Mouse (Mus musculus) CH12.LX (cell line): ENCODE data around the gene Rbm8a. TPM values are rescaled to one million over a fixed set of nuclear protein-coding genes. Genes with fewer than 3 reads are reported as not detected.

Experiments used
- DNase-seq: peaks from one replicate; pipeline ENCODE4 v3.0.0-alpha.2; 2013; ENCODE audit errors: extremely low read depth
- H3K27ac ChIP-seq: 2 replicates; pipeline ENCODE4 v1.5.1; 2012; ENCODE audit warnings: low read depth, mild to moderate bottlenecking, control low read depth, moderate library complexity; ENCODE audit not compliant: insufficient read depth
- H3K27me3 ChIP-seq: replicated peaks from 2 replicates; pipeline ENCODE3; 2012; ENCODE audit warnings: inconsistent platforms
- H3K36me3 ChIP-seq, 2 experiments: replicated peaks in 1 of 2; 2 replicates each; pipeline versions ENCODE3 to v1.6.1; 2012; ENCODE audit warnings: inconsistent platforms in 1 of 2, low read length in 1 of 2, mild to moderate bottlenecking in 1 of 2, mixed read lengths in 1 of 2, moderate library complexity in 1 of 2; ENCODE audit not compliant: control insufficient read depth in 1 of 2, insufficient read depth in 1 of 2
- H3K4me1 ChIP-seq, 2 experiments: 2 replicates each; pipeline ENCODE4 v1.6.1; 2012; ENCODE audit warnings: inconsistent platforms in 1 of 2, moderate library complexity in 1 of 2; ENCODE audit not compliant: insufficient read depth in 2 of 2, control insufficient read depth in 1 of 2
- H3K4me2 ChIP-seq: 2 replicates; pipeline ENCODE4 v1.6.1; 2012; ENCODE audit warnings: low read depth, mild to moderate bottlenecking, control low read depth; ENCODE audit not compliant: poor library complexity, insufficient read depth, severe bottlenecking
- H3K4me3 ChIP-seq, 3 experiments: fragments of 150-350 bp in 1 of 3; sonication (generic) in 1 of 3; replicated peaks in 1 of 3; 2 replicates each; pipeline versions ENCODE3 to v1.5.1; 2011 to 2012; ENCODE audit warnings: low read depth in 2 of 3, low read length in 2 of 3, mild to moderate bottlenecking in 2 of 3, moderate library complexity in 2 of 3, control low read depth in 1 of 3, improper control_type of control experiment in 1 of 3, inconsistent platforms in 1 of 3, mixed read lengths in 1 of 3; ENCODE audit not compliant: poor library complexity in 1 of 3
- H3K79me2 ChIP-seq: replicated peaks from 2 replicates; pipeline ENCODE4 v1.6.1; 2012; ENCODE audit warnings: mild to moderate bottlenecking, moderate library complexity; ENCODE audit not compliant: control insufficient read depth, poor library complexity, insufficient read depth, severe bottlenecking; ENCODE audit errors: extremely low read depth
- H3K9ac ChIP-seq: 2 replicates; pipeline ENCODE4 v1.6.1; 2012; ENCODE audit warnings: low read depth, mild to moderate bottlenecking, control low read depth, moderate library complexity; ENCODE audit not compliant: insufficient read depth
- H3K9me3 ChIP-seq: replicated peaks from 2 replicates; pipeline ENCODE3; 2012; ENCODE audit warnings: low read length, inconsistent platforms, mixed read lengths
- BHLHE40 ChIP-seq: IDR thresholded peaks from 2 replicates; pipeline ENCODE4 v1.6.1; 2011; ENCODE audit warnings: mild to moderate bottlenecking, low read depth, low read length, improper control_type of control experiment
- CHD1 ChIP-seq: IDR thresholded peaks from 2 replicates; pipeline ENCODE4 v1.6.1; 2012; ENCODE audit warnings: low read depth, low read length, improper control_type of control experiment, inconsistent platforms
- CTCF ChIP-seq, 2 experiments: IDR thresholded peaks in 1 of 2; conservative IDR thresholded peaks in 1 of 2; 2 replicates each; pipeline ENCODE4 v1.5.1; 2011 to 2012; ENCODE audit warnings: low read depth in 2 of 2, low read length in 2 of 2, improper control_type of control experiment in 1 of 2, inconsistent platforms in 1 of 2, mild to moderate bottlenecking in 1 of 2, moderate library complexity in 1 of 2
- E2F4 ChIP-seq: IDR thresholded peaks from 2 replicates; pipeline ENCODE4 v1.6.1; 2011; ENCODE audit warnings: low read depth, low read length, improper control_type of control experiment; ENCODE audit not compliant: insufficient replicate concordance
- ELF1 ChIP-seq: IDR thresholded peaks from 2 replicates; pipeline ENCODE4 v1.6.1; 2014; ENCODE audit warnings: low read depth, mild to moderate bottlenecking, inconsistent platforms, low read length, improper control_type of control experiment
- EP300 ChIP-seq: IDR thresholded peaks from 2 replicates; pipeline ENCODE4 v1.6.1; 2011; ENCODE audit warnings: low read length, improper control_type of control experiment
- ETS1 ChIP-seq: conservative IDR thresholded peaks from 2 replicates; pipeline ENCODE4 v1.6.1; 2012; ENCODE audit warnings: low read depth, mild to moderate bottlenecking, inconsistent platforms, low read length, improper control_type of control experiment, moderate library complexity
- GABPA ChIP-seq: IDR thresholded peaks from 2 replicates; pipeline ENCODE4 v1.6.1; 2012; ENCODE audit warnings: low read depth, low read length, improper control_type of control experiment, inconsistent platforms; ENCODE audit not compliant: insufficient replicate concordance
- IRF4 ChIP-seq: IDR thresholded peaks from 2 replicates; pipeline ENCODE4 v1.6.1; 2014; ENCODE audit warnings: low read depth, mild to moderate bottlenecking, inconsistent platforms, low read length, improper control_type of control experiment
- JUN ChIP-seq: IDR thresholded peaks from 2 replicates; pipeline ENCODE4 v1.6.1; 2011; ENCODE audit warnings: low read depth, mild to moderate bottlenecking, low read length, improper control_type of control experiment, moderate library complexity; ENCODE audit not compliant: insufficient read depth
- MAFK ChIP-seq: IDR thresholded peaks from 2 replicates; pipeline ENCODE4 v1.6.1; 2011; ENCODE audit warnings: low read length, improper control_type of control experiment; ENCODE audit not compliant: insufficient replicate concordance
- MAZ ChIP-seq: IDR thresholded peaks from 2 replicates; pipeline ENCODE4 v1.6.1; 2012; ENCODE audit warnings: low read depth, mild to moderate bottlenecking, inconsistent platforms, low read length, improper control_type of control experiment, moderate library complexity
- MEF2A ChIP-seq: IDR thresholded peaks from 2 replicates; pipeline ENCODE4 v1.6.1; 2014; ENCODE audit warnings: low read depth, mild to moderate bottlenecking, inconsistent platforms, low read length, improper control_type of control experiment, borderline replicate concordance
- NELFE ChIP-seq: IDR thresholded peaks from 2 replicates; pipeline ENCODE4 v1.6.1; 2011; ENCODE audit warnings: low read depth, low read length, improper control_type of control experiment
- NRF1 ChIP-seq: IDR thresholded peaks from 2 replicates; pipeline ENCODE4 v1.6.1; 2014; ENCODE audit warnings: low read depth, mild to moderate bottlenecking, inconsistent platforms, low read length, improper control_type of control experiment, moderate library complexity
- PAX5 ChIP-seq: IDR thresholded peaks from 2 replicates; pipeline ENCODE4 v1.6.1; 2012; ENCODE audit warnings: low read length, inconsistent platforms, mixed read lengths
- POLR2A ChIP-seq: IDR thresholded peaks from 2 replicates; pipeline ENCODE4 v1.6.1; 2011; ENCODE audit warnings: low read depth, mild to moderate bottlenecking, improper control_type of control experiment, low read length
- POLR2AphosphoS2 ChIP-seq: IDR thresholded peaks from 2 replicates; pipeline ENCODE4 v1.6.1; 2011; ENCODE audit warnings: low read depth, low read length, improper control_type of control experiment
- RAD21 ChIP-seq: IDR thresholded peaks from 2 replicates; pipeline ENCODE4 v1.6.1; 2011; ENCODE audit warnings: low read depth, mild to moderate bottlenecking, low read length, improper control_type of control experiment, moderate library complexity
- RCOR1 ChIP-seq: conservative IDR thresholded peaks from 2 replicates; pipeline ENCODE4 v1.6.1; 2012; ENCODE audit warnings: low read depth, mild to moderate bottlenecking, inconsistent platforms, low read length, improper control_type of control experiment
- SMC3 ChIP-seq: IDR thresholded peaks from 2 replicates; pipeline ENCODE4 v1.6.1; 2011; ENCODE audit warnings: low read depth, low read length, improper control_type of control experiment
- TBP ChIP-seq: conservative IDR thresholded peaks from 2 replicates; pipeline ENCODE4 v1.6.1; 2011; ENCODE audit warnings: low read depth, low read length, improper control_type of control experiment
- TCF12 ChIP-seq: IDR thresholded peaks from 2 replicates; pipeline ENCODE4 v1.6.1; 2014; ENCODE audit warnings: low read depth, mild to moderate bottlenecking, inconsistent platforms, low read length, improper control_type of control experiment
- UBTF ChIP-seq: IDR thresholded peaks from 2 replicates; pipeline ENCODE4 v1.6.1; 2012; ENCODE audit warnings: low read depth, mild to moderate bottlenecking, inconsistent platforms, low read length, improper control_type of control experiment, moderate library complexity
- USF1 ChIP-seq: IDR thresholded peaks from 2 replicates; pipeline ENCODE4 v1.6.1; 2014; ENCODE audit warnings: low read depth, mild to moderate bottlenecking, inconsistent platforms, low read length, improper control_type of control experiment
- USF2 ChIP-seq: conservative IDR thresholded peaks from 2 replicates; pipeline ENCODE4 v1.6.1; 2011; ENCODE audit warnings: low read depth, low read length, improper control_type of control experiment
- ZMIZ1 ChIP-seq: IDR thresholded peaks from 2 replicates; pipeline ENCODE4 v1.6.1; 2012; ENCODE audit warnings: low read depth, mild to moderate bottlenecking, inconsistent platforms, low read length, improper control_type of control experiment
- ZNF384 ChIP-seq: IDR thresholded peaks from 2 replicates; pipeline ENCODE4 v1.6.1; 2012; ENCODE audit warnings: low read depth, low read length, improper control_type of control experiment, inconsistent platforms
- dilution Hi-C: fragments of 300-500 bp; cut with MboI; formaldehyde crosslinking; loops from 2 replicates; pipeline ENCODE4 v1.14.3; 2020; ENCODE audit warnings: low sequenced_read_pairs; ENCODE audit not compliant: extremely low pct_unique_long_range_greater_than_20kb, extremely low pct_ligation_motif_present
- in situ Hi-C: fragments of 300-500 bp; cut with MboI; formaldehyde crosslinking; loops from 3 replicates; pipeline ENCODE4 v1.14.3; 2019; ENCODE audit warnings: low sequenced_read_pairs, low pct_ligation_motif_present, low pct_unique_long_range_greater_than_20kb, mixed read lengths
- polyA plus RNA-seq: library from polyadenylated mRNA; unstranded; fragments of >175 nt; gene quantifications from 2 replicates; pipeline ENCODE4 v1.2.1, GENCODE M21; 2012; ENCODE audit warnings: low read depth; ENCODE audit not compliant: insufficient read length
- total RNA-seq, 2 experiments: library from RNA; depleted of rRNA; stranded (reverse); fragments of 300-350 nt in 1 of 2; fragments of >200 nt in 1 of 2; gene quantifications; 2 replicates each; pipeline ENCODE4 v1.2.3; 2012 to 2014

The Rbm8a gene
- total and polyA plus RNA-seq, 3 experiments: 59.7 to 187 (median 80.3) TPM

GRCm38 (mm10) chr3:96668424-96669067 lies 38.8 kb downstream of the Rbm8a start:
- Histone ChIP-seq H3K9ac (no peak overlapping the region), H3K9me3 (no peaks in the 10 kb centered on the region), H3K4me2 (no peak overlapping the region), H3K27me3 (peaks cover 12% of the 10 kb centered on the region), H3K4me1 (peaks cover 10 to 24% of the 10 kb centered on the region in 2 experiments), H3K27ac (no peak overlapping the region), H3K36me3 (no peaks in the 10 kb centered on the region), H3K4me3 (no peak overlapping the region), H3K79me2 (no peaks in the 10 kb centered on the region)
- dilution Hi-C loops: no loop called here
- DNase-seq: no peak
- in situ Hi-C loops: no loop called here
- TF ChIP-seq TBP (no peak), IRF4 (no peak), ZMIZ1 (no peak), PAX5 (no peak), MEF2A (no peak), POLR2A (no peak), NRF1 (no peak), RCOR1 (no peak), CHD1 (no peak)

- Histone ChIP-seq H3K4me2 (peak within 1 kb of the TSS; percentile 75), H3K4me3 (peak within 1 kb of the TSS; percentile 30 to 65 (median 64)), H3K9me3 (no peaks in the 10 kb centered on the region), H3K9ac (peak within 1 kb of the TSS; percentile 6; the same call in 1 of the 2 replicates), H3K27ac (no peak within 1 kb of the TSS), H3K4me1 (peaks cover 17 to 28% of the 10 kb centered on the region in 2 experiments), H3K27me3 (peaks cover 12% of the 10 kb centered on the region), H3K36me3 (no peaks in the 10 kb centered on the region), H3K79me2 (no peaks in the 10 kb centered on the region)
- DNase-seq: peak; percentile 95
- dilution Hi-C loops: no loop called here
- in situ Hi-C loops: no loop called here
- TF ChIP-seq TCF12 (0 out of 2 replicates have a peak, but pooled peaks have one; percentile 23), ZMIZ1 (no peak), E2F4 (no peak), GABPA (no peak), MAFK (no peak), ELF1 (peak; percentile 32; the same call in 1 of the 2 replicates), POLR2AphosphoS2 (no peak), RAD21 (no peak; the same call in none of the 2 replicates), NRF1 (no peak), PAX5 (no peak), ETS1 (0 out of 2 replicates have a peak, but pooled peaks have one; percentile 9), UBTF (0 out of 2 replicates have a peak, but pooled peaks have one; percentile 41), CHD1 (no peak), TBP (no peak), ZNF384 (no peak), BHLHE40 (no peak), USF1 (no peak), MAZ (no peak), RCOR1 (no peak), CTCF (conservative IDR thresholded peaks at IDR 0.05 in 1 of 2, IDR thresholded peaks at IDR 0.05 in 1 of 2; ENCODE audit: low read depth in 2 of 2, low read length in 2 of 2) (peak in 1 of 2 experiments; percentile 14; a peak in 1 of 4 replicates), POLR2A (peak; percentile 43; the same call in 1 of the 2 replicates), EP300 (no peak), NELFE (no peak), USF2 (no peak), SMC3 (0 out of 2 replicates have a peak, but pooled peaks have one; percentile 4), JUN (no peak)
These were observed 40.2 kb downstream of the Rbm8a start, which contains the start of gene Ankrd35 for GRCm38 (mm10) chr3:96669727-96670468. Ankrd35 (plus strand) TSS chr3:96670131.
